Mouse (Mus musculus) R1 (cell line): ENCODE data around the gene Cd47.
"Not testable (repeated sequence)": the region's sequence is repeated elsewhere in the genome, so short reads cannot be mapped to it uniquely, and the experiment has no call there.

Experiments used
- DNase-seq: peaks from one replicate; pipeline ENCODE4 v3.0.0-alpha.2; 2018; ENCODE audit warnings: low read depth, low spot score

Gene Cd47

DNA sequence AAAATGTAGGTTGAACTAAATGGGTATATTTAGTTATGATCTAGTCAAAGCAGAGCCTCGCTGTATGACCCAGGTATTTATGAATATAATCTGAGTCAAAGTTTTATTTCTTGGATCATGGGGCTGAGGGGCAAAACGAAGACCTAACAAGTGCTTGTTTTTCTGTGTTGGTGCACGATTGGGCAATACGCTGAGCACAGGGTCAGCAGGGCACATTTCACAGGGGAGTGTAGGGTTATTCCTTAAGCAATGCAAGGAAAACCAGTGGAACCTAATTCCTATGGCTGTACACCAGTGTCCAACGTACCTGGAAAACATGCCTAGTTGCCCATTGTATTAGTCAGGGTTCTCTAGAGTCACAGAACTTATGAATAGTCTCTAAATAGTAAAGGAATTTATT is 12.6 kb upstream of the Cd47 start:
- DNase-seq: no peak

- no peak for DNase-seq
These were observed 9.5 kb upstream of the Cd47 start for GRCm38 (mm10) chr16:49790575-49791465.

DNA sequence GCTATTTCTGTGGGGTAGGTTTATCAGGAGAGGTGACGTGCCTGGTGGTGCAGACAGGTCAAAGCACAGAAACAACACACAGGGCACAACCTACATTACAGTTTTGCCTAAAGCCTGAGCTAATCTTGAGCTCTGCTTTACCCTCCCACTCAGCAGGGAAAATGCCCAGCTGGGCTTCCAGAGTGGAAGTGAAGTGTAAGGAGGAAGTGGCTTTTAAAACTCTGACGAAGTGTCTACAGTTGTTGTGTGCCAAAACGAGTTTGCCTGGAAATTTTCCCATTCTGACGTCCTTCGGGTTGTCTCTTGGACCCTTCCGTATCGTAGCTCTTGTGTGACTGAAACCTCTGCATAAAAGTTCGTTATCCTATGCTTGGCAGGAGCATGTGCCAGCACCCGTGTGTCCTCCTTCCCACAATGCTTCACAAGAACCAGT is 7.9 kb upstream of the Cd47 start:
- no peak for DNase-seq

- DNase-seq: no peak
These were observed 6.7 kb upstream of the Cd47 start for GRCm38 (mm10) chr16:49793596-49793995.

DNA sequence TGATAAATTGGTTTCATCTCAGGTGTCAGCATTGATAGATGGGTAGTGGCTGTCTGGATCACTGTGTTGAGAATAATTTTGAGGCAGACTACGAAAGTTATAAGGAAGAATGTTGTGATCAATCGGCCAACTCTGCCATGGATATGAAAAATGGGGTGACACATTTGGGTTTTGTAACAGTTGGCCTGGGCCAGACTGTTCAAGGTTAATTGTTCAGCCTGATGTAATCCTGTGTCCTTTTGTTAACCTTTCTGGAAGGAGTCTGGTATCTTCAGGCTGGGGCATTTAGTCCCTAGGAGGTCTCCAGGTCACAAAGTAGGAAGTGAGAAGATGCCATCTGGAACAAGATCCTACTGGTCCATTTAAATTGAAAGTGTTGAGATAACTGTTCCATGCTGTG is 4.1 kb upstream of the Cd47 start:
- no peak for DNase-seq

DNA sequence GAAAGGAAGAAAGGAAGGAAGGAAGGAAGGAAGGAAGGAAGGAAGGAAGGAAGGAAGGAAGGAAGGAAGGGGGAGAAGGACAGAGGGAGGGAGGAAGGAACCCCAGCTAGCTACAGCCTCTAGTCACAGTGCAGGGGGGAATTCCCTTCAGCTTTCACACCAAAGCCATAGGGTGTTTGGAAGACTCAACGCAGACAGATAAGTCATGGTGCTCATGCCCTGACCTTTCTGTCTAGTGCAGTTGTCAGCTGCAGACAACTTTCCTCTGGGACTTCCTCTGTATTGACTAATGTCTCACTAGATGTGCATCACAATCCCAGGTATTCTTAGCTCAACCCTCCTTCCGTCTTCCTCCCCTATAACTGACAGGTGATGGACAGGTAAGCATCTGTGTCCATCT is 3.4 kb upstream of the Cd47 start:
- no peak for DNase-seq

- no peak for DNase-seq
These were observed 1.5 kb upstream of the Cd47 start for GRCm38 (mm10) chr16:49798790-49799189.

DNA sequence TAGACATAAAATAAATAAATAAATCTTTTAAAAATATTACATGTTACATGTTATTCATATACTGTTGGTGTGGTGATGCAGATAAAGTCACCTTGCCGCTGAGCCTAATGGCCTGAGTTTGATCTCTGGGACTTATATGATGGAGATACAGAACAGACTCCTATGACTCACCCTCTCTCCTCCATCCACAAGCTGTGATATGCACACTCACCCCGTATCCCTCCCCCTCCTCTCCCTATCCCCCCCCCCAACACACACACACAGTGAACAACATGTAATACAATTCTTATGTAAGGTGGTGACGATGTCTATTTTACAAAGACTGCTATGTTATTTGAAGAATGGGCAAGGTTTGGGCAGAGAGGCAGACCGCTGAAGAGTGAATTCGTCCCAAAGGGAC is 663 bp downstream of the Cd47 start:
- DNase-seq: no peak

DNA sequence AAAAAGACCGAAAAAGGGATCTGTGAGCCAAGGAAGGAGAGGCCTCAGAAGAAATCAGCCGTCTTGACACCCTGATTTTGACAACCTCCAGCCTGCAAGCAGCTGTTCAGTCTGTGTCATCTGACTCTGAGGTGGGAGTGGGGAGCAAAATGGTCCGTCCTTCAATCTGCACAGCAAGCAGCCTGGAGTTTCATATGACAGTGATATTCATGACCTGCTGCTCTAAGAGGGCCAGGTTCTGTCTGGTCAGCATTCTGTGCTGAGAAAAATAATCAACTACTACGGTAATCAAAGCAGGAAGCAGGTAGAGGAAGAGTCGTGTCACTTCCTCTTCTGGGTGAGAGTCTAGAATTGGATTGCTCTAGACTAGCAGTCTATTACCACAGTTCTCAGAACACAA is 1.1 kb downstream of the Cd47 start:
- no peak for DNase-seq

GRCm38 (mm10) chr16:49802993-49803392 is 2.7 kb downstream of the Cd47 start:
- DNase-seq: no peak

- peak; percentile 96 for DNase-seq
These were observed 3.7 kb downstream of the Cd47 start for GRCm38 (mm10) chr16:49803932-49804461.

DNA sequence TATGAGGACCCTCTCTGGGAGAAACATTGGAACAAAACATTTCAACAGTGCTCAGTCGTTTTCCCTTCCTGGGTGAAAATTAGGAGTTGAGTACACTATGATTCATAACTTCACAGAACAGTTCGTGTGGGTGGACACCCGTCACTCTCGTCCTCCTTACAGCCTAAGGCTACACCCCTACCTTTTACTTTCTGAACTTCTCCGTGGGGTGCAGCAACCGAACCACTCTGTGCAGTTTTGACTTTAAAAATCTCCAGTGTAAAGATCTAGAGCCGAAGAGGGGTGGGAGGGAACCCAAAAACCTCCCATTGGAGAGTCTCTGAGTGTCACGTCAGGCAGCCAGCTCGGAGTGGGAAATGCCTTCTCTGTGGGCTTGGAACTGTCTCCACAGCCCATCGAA is 6.6 kb downstream of the Cd47 start:
- no peak for DNase-seq

- DNase-seq: peak; percentile 47
These were observed 7.1 kb downstream of the Cd47 start for GRCm38 (mm10) chr16:49807419-49807841.

DNA sequence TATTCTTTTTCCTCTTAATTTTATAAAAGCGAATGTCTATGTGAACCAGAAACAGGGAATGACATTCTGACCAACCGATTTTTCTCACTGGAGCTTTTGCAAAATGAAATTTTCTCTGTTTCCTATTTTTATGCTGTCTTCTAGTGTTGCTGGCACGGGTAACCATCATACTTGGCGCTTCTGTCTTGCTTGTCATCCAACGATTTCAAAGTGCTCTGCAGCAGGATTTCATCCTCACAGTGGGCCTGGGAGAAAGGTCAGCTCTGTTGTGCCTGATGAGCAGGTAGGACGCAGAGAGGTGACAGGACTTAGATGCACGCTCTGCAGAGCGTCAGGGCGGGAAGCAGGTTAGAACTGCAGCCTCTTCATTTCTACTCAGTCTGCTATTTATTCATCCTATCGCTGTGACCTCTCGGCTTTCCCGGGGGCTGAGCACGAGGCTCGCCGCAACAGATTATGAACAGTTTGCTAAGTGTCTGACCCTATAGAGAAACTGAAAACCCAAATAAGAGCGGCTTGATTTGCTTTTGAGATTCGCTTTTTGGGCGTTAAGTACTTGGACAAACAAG is 7.6 kb downstream of the Cd47 start:
- no peak for DNase-seq

- no peak for DNase-seq
These were observed 11.6 kb downstream of the Cd47 start for GRCm38 (mm10) chr16:49811897-49812296.

GRCm38 (mm10) chr16:49812821-49813616 is 12.7 kb downstream of the Cd47 start:
- DNase-seq: no peak

DNA sequence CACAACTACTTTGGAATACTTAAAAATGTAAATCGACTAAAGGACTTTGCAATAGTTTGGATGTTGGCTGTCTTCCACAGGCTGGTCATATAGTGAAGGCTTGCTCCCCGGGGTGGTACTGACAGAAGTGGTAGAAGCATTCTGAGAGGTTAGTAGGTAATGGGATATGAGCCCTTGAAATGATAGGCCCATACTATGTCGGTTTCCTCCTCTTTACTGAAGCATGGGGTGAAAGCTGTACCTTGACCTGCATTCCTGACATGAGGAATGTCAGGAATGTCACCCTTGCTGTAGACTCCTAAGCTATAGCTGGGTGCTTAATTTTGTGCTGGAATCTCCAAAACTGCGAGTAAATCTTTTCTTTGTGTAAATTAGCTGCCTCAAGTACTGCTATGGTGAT is 14.1 kb downstream of the Cd47 start:
- DNase-seq: peak; percentile 76

DNA sequence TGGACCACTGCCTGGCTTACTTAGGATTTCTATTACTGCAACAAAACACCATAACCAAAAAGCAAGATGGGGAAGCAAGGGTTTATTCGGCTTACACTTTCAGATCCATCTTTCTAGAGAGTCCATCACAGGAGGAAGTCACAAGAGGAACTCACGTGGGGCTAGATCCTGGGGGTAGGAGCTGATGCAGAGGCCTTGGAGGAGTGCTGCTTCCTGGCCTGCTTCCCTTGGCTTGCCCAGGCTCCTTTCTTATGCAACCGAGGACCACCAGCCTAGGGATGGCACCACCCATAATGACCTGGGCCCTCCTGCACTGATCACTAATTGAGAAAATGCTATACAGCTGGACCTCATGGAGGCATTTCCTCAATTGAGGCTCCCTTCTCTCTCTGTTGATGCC is 16.6 kb downstream of the Cd47 start:
- no peak for DNase-seq

DNA sequence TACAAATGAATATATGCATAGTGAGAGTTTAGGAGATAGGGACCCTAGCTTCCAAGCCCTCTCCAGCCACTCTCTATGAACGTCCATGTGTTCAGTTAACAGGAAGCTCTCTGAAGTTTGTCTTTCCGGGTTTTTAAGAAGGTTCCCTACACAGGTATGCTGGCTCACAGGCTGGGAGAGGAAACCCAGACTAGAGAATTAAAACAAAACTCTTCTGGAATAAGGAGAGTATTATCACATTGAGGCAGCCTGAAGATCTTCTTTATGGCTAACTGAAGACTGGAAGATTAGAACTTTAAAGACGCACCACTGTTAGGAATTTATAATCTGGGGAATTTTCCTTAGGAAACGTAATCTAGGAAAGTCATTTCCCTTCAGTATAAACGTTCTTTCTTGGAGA is 17.8 kb downstream of the Cd47 start:
- DNase-seq: no peak

- no peak for DNase-seq
These were observed 18.3 kb downstream of the Cd47 start for GRCm38 (mm10) chr16:49818627-49819026.

DNA sequence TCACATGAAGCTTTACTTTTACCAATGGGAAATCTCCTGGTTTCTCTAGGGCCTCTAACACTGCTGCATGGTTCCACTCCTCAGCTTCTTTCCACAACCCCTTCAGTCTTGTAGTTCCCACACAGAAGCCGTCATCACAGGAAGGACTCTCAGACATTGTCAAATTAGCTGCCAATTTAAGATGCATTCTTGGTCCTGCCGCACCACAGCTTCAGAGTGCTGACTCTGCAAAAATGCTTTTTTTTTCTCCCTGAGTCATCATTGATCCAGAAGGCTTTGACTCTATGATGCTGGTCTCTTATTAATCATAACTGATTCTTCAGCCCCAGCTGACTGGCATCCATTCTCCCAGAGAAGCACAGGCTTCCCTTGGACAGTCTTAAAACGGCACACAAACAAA is 19.2 kb downstream of the Cd47 start:
- no peak for DNase-seq

GRCm38 (mm10) chr16:49830911-49831310 is 30.6 kb downstream of the Cd47 start:
- not testable (repeated sequence) for DNase-seq
